Mouse (Mus musculus): ENCODE measurements around the gene Zfp932.
"Not testable (repeated sequence)": the region's sequence is repeated elsewhere in the genome, so short reads cannot be mapped to it uniquely, and the experiment has no call there.

Zfp932 gene

GRCm38 (mm10) chr5:109996026-109996937, at the start of gene Zfp932:
Gene Zfp932, plus strand, starts transcription at chr5:109996521.
- DNase-seq (ENCODE audit: low spot score): peak; percentile 61

- no peak for DNase-seq (ENCODE audit: low spot score)
Observed at GRCm38 (mm10) chr5:109950281-109950680, 46.0 kb upstream of the Zfp932 start.

GRCm38 (mm10) chr5:109980743-109981142, 15.6 kb upstream of the Zfp932 start:
- not testable (repeated sequence) for DNase-seq (ENCODE audit: low spot score)

- DNase-seq (ENCODE audit: low spot score): not testable (repeated sequence)
Observed at GRCm38 (mm10) chr5:109995461-109995860, 860 bp upstream of the Zfp932 start.

- DNase-seq (ENCODE audit: low spot score): not testable (repeated sequence)
Observed at GRCm38 (mm10) chr5:110015775-110016174, 19.5 kb downstream of the Zfp932 start.

- no peak for DNase-seq (ENCODE audit: low spot score)
Observed at GRCm38 (mm10) chr5:110023273-110023672, 27.0 kb downstream of the Zfp932 start.

- DNase-seq (ENCODE audit: low spot score): peak; percentile 22
Observed at GRCm38 (mm10) chr5:110023694-110024427, 27.5 kb downstream of the Zfp932 start.

GRCm38 (mm10) chr5:110057637-110058408, 61.5 kb downstream of the Zfp932 start:
- peak; percentile 65 for DNase-seq (ENCODE audit: low spot score)
